Mouse (Mus musculus) heart, postnatal 4 days (tissue): Measurements from ENCODE around the gene Ociad2. TPM values are rescaled to one million over a fixed set of nuclear protein-coding genes. Genes with fewer than 3 reads are reported as not detected.
"Not testable (repeated sequence)": the region's sequence is repeated elsewhere in the genome, so short reads cannot be mapped to it uniquely, and the experiment has no call there.

ENCODE experiments used
- DNase-seq: peaks from one replicate; pipeline ENCODE4 v3.0.0; 2021
- total RNA-seq, 2 experiments: library from RNA; stranded (reverse); gene quantifications; 2 replicates each; pipeline ENCODE4 v1.2.3; 2021

Ociad2 gene
- total RNA-seq, 2 experiments from 2014 or later: 9.6 to 12.1 TPM

DNA sequence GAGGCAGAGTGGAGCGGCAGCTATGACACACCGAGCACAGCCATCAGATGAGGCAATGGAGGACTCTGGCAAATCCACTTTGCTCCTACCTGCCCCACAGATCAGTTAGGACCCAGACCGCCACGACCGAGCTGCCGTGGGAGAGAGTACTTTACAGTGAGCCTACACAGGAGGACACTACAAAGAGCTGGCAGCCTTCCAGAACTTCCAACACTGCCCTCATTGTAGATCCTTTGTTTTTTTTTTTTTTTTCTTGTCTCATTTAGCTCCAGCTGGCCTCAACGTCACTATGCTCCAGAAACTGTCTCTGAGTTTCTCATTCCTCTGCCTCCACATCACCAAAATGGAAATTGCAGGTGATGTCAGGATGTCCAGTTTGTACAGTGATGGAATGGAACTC lies 12.7 kb upstream of the Ociad2 start:
- peak; percentile 12 for DNase-seq

DNA sequence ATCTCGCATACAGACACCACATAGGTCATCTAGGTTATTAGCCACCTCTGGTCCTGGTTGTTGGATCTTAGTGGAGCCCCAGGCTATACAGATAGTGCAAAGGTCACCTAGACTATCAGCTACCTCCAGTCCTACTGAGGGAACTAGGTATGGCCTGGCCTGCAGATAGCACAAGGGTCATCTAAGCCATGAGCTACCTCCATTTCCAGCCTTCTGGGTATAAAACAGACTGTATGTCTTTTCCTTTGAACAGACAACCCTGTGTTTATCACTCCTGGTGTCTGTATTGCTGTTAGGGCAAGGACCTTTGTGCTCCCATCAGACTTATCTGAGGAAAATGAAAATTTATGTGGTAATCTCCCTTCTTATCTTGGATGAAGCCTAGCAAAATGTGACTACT lies 11.0 kb upstream of the Ociad2 start:
- DNase-seq: no peak

DNA sequence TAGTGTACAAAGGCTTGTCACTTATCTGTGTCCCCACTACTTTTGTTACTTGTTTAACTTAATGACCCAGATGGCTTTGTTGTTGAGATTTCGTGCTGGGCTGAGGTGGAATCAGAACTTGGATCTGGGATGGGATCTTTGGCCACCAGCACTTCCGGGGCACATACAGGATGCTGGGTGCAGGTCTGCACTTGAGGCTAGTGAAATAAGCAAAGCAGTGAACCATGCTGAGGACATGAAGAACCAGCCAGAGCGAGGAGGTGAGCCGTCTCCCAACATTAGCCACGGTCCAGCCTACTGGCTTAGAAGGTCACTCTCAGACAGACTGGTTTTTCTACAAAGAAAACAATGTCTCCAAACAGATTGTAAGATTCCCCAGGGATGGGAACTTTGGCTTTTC lies 8.7 kb upstream of the Ociad2 start:
- no peak for DNase-seq

DNA sequence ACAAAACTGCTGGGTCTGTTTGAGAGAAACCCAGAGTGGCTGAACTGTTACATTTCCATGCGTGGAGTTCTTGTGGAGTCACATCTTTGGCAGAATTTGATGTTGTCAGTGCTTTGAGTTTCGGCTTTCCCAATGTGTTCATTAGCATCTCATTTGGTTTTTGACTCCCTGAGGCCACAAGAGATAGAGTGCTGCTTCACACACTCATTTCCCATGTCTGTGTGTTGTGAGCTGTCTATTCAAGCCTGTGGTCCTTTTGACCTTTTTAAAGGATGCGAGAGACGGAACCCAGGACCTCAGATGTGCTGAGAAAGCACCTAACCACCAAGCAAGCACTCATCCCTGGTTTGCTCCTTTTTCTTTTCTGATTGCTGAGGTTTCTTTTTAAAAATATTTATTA lies 4.4 kb upstream of the Ociad2 start:
- no peak for DNase-seq

DNA sequence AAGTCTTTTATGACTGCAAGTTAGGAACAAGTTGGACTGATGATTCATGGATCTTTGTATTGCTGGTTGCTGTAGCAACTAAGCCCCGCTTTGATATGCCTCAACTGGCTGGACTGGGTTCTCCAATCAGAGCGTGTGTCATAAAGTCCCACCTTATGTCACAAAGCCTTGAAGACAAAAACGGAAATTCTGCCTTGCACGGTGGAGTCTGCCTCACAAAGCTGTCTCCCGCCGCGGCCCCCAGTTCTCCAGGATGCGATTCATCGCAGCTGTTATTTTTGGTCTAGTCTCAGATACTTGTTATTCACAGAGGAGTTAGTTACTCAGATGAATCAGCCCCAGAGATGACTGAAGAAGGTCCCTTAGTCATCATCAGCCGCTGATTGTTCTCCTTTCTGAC lies 3.5 kb upstream of the Ociad2 start:
- DNase-seq: peak; percentile 22

DNA sequence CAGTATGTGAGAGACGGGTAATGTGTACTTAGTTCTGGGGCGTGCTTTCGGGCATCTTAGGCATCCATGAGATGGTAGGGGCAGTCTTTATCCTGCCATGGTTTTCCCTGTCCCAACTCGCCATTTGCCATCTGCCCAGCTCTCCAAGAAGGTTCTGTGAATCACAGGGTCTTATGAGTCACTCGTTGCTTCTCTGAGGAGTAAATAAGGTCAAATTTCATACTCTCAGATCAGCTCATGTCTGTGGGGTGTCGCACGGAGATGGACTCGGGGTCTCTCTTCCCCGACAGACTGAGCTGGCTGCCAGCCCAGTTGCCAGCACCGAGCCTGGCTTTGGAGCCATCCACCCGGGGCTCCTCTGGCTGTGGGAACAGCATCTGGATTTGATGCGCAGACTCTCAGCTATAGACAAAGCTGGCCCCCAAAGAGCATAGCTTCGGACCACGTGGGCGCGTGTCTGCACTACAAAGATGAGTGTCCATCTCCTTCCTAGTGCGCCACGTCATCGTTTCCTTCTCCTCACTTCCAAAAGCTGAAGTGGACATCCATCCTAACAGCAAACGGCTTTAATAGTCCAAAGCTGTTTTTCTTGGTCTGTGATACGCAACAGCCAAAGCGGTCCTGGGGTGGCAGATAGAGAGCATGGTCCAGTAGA lies 2.0 kb upstream of the Ociad2 start:
- no peak for DNase-seq

DNA sequence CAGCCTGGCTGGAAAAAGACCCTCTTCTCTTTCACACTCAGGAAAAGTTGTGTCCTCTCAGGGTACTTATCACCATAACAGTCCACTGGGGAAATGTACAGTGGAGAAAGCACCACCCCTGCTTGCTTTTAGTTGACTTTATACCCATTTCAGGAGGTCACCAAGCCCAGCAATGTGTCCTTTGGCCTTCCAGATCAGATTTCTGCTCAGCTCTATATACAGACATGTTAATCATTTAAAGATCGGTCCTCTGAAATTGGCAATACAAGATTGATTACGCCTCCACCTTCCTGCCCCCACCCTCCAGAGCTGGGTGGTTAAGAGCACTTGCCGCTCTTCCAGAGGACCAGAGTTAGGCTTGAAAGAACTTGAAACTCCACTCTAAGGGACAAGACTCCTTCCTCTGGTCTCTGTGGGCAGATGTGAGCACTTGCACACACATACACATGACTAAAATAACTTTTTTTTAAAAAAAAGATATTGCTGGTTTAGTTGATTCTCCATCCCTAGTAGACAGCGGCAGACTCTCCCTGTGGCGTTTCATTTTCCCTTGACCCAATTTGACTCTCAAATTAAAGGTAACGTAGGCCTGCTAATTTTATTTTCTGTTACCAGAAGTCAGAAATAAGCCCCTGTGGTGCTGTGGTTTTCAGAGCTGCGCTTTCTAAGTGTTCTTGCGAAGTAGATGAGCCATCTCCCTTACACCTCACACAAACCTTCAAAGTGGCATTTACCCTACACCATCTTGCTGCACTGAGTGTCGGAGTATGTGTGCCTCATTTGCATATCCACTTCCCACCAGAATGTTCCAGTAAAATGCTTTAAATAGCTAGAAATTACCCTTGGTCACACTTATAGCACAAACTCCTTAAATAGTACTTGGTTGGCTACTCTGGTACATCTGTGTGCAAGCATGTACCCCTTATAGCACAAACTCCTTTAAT lies 777 bp downstream of the Ociad2 start:
- no peak for DNase-seq

DNA sequence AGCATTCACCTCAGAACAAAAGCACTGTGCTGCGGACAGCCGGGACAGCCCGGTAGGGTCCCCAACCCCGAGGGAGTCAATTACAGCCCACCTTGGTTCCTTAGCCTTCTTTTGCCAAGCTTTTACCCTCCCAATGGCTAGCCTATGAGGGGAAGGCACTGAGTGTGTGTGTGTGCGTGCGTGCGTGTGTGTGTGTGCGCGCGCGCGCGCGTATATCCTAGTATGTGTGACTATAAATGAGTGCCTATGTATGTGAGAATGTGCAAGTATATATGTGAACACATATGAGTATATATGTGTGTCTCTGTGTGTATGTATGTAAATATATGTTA lies 2.0 kb downstream of the Ociad2 start:
- DNase-seq: no peak

DNA sequence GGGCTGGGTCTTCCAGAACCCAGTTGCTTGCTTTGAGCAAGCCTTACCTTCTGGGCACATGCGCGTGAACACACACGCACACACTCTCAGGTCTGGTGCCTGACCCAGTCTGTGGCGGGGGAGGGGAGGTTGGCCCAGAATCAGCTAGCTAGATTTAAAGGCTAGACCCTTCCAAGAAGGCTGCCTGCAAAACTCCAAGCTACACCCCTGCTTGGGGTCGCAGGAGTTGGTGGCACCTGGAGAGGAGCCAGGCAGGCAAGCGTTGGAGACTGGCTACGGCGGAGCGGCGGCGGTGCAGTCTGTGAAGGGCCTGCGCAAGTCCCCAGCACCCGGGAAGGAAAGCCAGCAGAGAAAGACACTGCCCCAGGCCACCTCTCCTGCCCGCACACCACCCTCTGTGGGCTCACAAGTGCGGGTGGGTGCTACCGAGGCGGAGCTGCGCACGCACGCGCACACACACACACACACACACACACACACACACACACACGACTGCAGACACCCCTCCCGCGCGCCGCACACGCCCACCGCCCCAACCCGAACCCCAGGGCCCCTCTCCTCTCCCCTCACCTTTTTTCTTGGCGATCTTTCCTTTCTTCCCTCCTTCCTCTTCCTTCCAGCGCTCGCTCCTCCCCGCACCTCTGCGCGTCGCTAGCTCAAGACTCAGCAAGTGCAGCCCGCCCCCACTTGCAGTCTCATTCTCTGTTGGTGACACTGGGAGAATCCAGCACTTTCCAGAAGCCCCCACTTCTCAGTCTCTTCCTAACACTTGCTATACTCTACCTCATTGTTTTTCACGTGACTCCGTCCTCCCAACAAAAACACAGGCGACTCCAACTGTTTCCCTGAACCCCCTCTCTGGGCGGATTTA lies 2.6 kb downstream of the Ociad2 start:
- peak; percentile 43 for DNase-seq

DNA sequence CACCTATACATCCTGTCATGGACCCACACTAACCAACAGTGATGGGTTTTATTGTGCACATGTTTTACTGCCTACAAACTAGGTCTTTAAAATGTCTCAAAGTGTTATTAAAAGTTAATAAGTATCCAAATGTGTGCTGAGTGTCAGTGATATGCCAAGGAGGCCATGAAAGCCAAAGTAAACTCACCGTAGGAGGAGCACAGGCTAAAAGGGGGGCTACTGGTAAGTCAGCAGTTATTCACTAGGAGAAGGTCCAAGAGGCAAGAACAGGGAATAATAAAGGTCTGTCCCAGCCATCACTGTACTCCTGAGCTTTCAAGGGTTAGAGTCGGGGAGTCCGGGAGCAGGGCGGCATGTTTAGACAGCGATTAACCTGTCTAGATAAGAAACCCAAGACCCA lies 4.4 kb downstream of the Ociad2 start:
- no peak for DNase-seq

DNA sequence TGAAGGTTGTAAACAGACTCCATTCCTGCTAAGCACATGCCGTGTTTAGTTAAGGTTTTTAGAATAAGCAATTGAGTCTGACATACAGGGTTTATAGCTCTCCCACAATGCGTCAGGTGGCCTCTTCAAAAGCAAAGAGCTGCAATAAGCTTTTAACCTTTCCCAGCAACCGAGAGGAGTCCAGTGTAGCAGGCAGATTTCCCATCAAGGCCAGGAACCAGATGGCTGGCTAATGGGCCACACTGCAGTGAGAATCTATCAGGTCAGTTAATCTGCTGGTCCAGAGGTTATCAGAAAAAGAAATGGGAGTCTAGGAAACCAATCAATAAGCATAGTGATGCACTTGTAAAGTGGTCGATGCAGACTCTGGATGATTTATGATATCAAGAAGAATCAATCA lies 9.8 kb downstream of the Ociad2 start:
- DNase-seq: no peak

DNA sequence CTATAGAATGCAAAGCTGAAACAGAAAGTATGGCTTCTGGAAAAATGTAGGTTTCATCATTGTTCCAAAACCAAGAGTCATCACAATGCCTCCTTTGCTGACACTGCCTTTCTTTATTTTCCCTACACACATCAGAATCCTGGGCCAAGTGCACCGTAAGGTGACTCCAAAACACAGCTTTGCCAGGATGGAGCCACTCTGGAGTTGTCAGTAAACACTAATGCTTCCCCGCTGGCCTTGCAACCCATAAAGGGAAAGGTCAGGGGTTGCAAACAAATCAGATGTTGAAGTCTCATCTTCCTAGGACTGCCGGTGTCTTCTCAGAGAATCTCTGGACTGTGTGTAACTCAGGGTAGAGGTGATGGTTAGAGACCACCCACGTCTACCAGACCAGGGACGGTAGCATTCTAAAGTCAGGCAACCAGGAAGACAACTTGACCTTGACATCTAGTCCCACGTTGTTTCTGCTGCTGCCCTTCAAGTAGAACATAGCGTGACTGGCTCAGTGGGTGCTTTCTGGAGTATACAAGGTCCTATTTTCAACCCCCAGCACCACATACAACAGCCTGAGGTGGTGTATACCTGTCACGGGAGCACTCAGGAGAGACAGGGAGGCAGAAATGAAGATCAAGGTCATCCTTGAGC lies 16.2 kb downstream of the Ociad2 start:
- DNase-seq: no peak

DNA sequence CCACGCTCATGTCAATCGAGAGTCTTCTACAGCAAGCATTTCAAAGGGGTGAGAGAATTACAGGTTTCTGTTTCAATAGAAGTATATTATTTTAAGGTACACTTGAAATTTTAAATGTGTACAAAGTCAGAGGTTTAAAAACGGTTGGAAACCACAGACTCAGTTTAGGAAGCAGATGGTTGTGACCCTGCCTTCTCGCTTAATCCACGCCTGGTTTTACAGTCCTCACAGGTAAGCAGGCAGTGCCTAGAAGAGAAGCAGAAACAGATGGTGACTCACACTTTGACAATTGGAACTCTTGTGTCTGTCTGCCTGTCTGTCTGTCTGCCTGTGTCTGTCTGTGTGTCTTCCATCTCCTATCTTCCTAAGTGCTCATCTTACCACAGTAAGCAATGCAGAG lies 17.2 kb downstream of the Ociad2 start:
- no peak for DNase-seq

DNA sequence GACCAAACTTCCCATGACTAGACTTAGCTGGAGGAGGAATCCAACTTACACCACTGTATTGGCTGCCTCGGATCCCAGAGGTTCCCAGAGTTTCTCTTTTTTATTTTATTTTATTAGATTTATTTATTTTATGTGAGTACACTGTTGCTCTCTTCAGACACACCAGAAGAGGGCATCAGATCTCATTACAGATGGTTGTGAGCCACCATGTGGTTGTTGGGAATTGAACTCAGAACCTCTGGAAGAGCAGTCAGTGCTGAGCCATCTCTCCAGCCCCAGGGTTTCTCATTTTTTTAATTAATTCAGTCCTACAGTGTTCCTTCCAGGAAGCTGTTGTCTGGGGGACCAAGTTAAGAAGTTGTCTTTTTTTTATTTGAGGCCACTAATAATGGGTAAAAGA lies 18.1 kb downstream of the Ociad2 start:
- DNase-seq: not testable (repeated sequence)

DNA sequence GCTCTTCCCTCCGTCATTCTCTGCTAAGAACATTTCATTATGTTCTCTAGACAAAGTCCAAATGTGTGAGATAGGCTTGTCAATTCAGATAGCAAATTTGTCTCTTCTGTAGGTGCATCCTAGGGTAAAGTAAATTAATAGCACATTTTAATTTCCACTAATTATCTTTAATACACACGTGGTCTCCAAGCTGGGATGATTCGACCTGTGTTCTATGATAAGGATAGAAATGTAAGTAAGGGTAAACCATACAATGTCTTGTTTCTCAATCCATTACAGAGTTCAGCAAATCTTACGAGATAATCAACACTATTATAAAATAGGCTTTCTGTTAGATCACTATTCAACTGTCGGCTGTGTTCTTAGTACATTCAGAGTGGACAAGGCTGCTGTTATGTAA lies 21.5 kb downstream of the Ociad2 start:
- DNase-seq: no peak

DNA sequence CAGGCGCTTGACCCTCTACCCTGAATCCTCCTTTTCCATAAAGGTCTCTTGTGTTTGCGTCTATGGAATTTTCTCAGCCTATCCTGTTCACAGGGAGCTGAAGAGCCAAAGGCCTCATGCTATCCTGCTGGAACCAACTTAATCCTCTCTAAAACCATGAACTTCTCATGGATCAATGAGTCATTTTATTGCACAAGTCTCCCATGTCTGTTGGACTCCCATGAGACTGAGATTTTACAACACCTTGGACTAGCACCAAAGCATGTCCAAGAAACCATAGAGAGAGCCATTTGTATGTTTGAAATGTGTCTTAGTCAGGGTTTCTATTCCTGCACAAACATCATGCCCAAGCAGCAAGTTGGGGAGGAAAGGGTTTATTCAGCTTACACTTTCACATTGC lies 26.2 kb downstream of the Ociad2 start:
- no peak for DNase-seq

DNA sequence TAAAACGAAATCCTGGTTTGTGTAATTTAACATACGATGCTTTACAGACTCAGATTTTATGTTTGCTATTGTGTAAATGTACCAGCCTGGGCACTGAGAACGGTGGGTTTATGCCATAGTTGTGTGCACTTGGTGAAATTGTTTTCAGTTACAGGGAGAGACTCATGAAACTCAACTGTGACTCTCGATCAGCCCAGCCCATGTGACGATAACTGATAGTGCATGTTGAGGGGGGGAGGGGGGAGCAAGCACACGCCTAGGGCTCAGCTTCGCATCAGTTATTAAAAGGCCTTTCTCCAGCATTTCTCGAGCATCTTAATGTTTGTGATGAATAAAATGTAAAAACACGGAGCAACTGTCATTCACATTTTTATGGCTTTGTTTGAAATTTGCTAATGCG lies 27.2 kb downstream of the Ociad2 start:
- no peak for DNase-seq

DNA sequence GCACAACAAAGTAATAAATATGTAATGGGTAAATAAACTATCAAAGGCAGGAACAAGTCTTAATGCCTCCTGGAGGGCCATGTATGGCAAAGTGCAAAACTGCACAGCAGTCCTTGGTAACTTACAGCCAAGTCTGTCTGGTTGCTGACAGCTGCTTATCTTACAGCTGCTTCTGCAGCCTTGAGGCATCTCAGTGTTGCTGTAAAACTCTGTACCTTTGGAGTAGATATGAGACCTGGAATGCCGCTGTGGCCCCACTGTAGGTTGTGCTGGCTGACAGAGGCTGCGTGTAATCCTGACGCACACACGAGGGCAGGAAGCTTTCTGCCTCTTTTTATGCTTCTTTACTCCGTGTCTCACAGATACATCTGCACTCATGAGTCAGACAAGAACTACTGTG lies 29.4 kb downstream of the Ociad2 start:
- no peak for DNase-seq

DNA sequence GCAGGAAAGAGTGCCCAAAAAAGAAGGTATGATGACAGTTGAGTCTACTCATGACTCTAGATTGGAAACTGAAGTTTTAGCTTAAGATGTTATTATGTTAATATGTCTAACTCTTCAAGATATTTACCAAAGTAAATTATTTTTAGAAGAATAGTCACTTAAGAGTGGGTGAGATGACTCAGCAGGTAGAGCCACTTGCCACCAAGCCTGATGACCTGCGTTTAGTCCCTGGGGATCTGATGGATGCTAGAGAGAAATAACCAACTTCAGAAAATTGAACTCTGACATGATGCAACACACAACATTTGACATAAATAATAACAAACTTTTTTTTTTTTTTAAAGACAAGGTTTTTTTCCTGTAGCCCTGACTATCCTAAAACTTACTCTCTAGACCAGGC lies 30.4 kb downstream of the Ociad2 start:
- DNase-seq: no peak

DNA sequence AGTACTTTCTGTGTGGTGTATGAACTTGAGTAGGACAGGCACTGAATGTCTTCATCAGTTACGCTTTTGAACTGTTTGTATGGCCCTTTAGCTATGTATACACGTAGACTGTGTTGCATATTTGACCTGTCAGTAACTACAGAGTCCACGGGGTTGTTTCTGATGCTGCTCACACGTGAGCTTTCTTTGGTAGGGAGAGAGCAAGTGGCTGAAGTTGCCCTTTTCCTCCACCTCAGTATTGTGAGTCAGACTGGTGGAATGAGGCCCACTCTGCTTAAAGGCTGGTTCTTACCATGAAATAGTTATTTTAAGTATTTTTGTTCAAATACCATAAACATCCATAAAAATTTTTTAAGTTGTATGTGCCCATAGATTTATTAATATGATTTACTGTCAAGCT lies 31.3 kb downstream of the Ociad2 start:
- no peak for DNase-seq

DNA sequence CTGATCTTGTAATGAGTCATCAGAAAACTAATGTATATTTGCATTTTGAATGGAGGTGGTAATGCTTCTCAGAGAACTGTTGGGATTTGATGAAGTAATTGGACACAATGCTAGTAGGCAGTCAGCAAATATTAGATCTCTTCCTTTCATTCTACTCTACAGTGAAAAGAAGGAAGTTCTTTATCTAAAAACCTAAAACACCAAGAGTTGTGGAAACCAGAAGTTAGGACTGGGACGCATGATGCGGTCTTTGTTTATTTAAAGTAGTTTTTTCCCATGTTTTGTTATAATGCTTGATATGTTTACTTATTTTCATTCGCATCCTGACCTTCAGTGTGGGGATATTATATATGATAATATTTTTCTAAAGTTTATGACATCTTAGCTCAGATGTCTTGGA lies 33.5 kb downstream of the Ociad2 start:
- DNase-seq: no peak

DNA sequence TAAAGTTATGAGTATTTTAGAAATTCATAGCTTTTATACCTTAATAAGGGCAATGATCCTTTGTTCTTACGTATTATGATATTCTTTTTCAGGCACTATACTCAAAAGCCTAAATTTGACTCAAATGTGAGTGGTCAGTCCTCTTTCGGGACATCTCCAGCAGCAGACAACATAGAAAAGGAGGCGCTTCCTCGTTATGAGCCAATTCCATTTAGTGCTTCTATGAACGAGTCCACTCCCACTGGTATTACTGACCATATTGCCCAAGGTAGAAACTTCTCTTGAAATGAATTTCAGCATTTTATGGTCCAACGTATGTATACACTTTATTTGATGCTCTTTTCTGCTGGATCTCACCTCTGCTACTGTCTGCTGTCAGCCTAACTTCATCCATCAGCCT lies 34.3 kb downstream of the Ociad2 start:
- DNase-seq: no peak

DNA sequence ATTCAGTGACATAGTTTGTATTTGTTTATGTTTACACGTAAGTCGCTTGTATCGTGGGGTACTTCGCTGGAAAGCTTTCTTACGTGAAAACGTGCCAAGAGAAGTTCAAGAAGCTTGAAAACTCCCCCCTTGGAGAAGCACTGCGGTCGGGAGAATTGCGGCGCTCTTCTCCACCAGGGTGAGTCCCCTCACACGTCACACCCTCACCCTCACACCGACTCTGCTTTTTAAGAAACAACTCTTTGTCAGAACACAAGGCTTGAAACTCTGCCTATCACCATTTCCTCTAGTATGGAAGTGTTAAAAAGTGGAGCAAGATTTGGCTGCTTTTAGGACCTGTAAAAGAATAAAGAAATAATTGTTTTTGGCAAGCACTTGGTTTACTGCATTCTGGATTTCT lies 36.3 kb downstream of the Ociad2 start:
- DNase-seq: peak; percentile 10
